Mouse (Mus musculus) embryonic fibroblast, embryonic 13.5 days (primary cell): ENCODE measurements around the gene Gm3618. TPM values are rescaled to one million over a fixed set of nuclear protein-coding genes. Genes with fewer than 3 reads are reported as not detected.
A peak's percentile ranks its signal among the peaks of the same experiment; 100 is the strongest.
"Not testable (repeated sequence)": the region's sequence is repeated elsewhere in the genome, so short reads cannot be mapped to it uniquely, and the experiment has no call there.

ENCODE experiments used
- H3K27ac ChIP-seq: 2 replicates; pipeline ENCODE4 v1.5.1; 2012; ENCODE audit warnings: low read length, control low read depth, inconsistent platforms; ENCODE audit not compliant: insufficient read depth
- H3K4me1 ChIP-seq: 2 replicates; pipeline ENCODE4 v1.6.1; 2011; ENCODE audit warnings: low read length; ENCODE audit not compliant: control insufficient read depth, insufficient read depth
- H3K4me3 ChIP-seq: 2 replicates; pipeline ENCODE4 v1.5.1; 2011; ENCODE audit warnings: mild to moderate bottlenecking, control low read depth, low read length; ENCODE audit not compliant: insufficient read depth
- polyA plus RNA-seq: library from polyadenylated mRNA; stranded (reverse); fragments of >200 nt; gene quantifications from 2 replicates; pipeline ENCODE4 v1.2.4, GENCODE M21; 2011; ENCODE audit warnings: low read depth; ENCODE audit not compliant: missing spikeins, insufficient read length

The Gm3618 gene
- polyA plus RNA-seq: not detected in 2 replicates

DNA sequence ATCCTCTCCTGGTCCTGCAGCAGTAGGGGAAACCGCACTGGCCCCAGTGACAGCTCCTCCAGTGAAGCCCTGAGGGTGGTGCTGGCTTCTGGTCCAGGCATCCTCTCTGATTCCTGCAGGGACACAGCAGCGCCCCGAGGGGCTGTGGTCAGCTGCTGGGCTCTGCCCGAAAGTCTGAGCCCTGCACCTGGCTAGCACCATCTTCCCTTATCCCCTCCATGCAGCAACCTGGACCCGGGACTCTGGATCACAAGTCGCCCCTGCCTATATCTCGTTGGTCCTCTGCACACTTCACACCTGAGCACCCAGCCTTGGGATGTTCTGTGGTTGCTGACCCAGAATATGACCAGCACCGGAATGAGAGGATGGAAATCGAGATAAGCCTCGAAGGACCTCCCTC lies at the start of gene Gm3618:
TSS of gene Gm3618 (minus strand) at position 101 of the 400 bp plus-strand sequence.
- H3K4me1 ChIP-seq, H3K27ac ChIP-seq, H3K4me3 ChIP-seq: not testable (repeated sequence)

DNA sequence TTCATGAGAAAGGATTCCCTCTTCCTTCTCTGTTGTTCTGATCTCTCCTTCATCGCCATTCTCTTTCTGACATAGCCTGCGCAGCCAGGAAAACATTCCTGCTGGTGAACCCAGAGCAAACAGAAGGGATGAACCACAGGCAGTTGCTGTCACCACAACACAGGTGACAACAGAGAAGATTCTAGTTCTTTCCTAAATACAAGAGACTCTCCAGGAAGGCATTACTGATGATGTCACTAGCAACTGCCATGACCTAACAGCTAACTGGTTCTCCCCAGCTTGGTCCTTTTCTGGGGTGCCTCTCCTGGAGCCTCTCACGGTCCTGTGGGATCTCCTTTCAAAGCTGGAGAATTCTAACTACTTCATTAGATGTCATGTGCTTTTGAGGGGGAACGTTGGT lies 46.7 kb upstream of the Gm3618 start, which contains the start of gene Gm16440:
TSS of gene Gm16440 (minus strand) at position 101 of the 400 bp plus-strand sequence.
- H3K27ac ChIP-seq, H3K4me1 ChIP-seq, H3K4me3 ChIP-seq: not testable (repeated sequence)

DNA sequence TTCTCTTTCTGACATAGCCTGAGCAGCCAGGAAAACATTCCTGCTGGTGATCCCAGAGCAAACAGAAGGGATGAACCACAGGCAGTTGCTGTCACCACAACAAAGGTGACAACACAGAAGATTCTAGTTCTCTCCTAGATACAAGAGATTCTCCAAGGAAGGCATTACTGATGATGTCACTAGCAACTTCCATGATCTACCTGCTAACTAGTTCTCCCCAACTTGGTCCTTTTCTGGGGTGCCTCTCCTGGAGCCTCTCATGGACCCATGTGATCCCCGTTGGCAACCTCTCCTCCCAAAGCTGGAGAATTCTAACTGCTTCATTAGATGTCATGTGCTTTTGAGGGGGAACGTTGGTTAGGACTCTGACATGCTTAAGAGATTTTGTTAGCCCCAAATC lies 38.7 kb downstream of the Gm3618 start, which contains the start of gene Gm21103:
TSS of gene Gm21103 (minus strand) at position 101 of the 400 bp plus-strand sequence.
- not testable (repeated sequence) for H3K27ac ChIP-seq, H3K4me3 ChIP-seq, H3K4me1 ChIP-seq

DNA sequence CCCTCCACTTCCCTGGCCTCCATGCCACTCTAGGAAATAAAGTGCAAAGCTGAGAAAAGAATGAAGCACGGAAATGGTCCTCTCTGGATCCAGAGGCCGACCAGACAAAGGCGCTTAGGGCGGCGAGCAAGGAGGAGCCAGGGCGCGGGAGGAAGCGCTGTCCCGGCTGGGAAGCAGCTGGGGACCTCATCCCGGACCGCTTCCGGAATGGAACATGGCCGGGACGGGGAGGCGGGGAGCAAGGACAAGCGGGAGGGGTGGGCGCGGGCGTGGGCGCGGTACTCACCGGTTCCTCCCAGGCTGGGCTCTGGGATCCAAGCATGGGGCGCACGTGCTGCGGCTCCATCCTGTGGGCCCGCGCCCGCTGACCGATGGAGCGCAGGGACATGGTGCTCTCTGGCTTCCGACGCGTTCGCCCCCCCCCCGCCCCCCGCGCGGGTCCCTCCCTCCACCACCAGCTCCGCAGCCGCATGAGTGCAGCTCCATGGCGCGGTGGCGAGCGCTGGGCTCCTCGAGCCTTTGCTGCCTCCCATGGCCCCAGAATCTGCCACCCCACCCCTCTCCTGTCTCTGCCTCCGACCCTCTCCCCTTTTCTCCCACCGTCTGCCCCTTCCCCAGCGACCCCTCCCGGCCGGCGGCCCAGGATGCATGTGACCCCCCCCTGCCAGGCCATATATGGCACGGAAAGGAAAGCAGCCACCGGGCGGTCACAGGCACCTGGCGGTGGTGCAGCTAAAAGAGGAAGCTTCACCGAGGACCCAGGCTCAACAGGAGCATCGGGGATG lies 56.4 kb downstream of the Gm3618 start, which contains the start of gene Gm3411:
TSS of gene Gm3411 (minus strand) at position 320 of the 785 bp plus-strand sequence.
- H3K27ac ChIP-seq, H3K4me1 ChIP-seq: not testable (repeated sequence)
- peak within 1 kb of the TSS; percentile 13 for H3K4me3 ChIP-seq

Other genes with a start within 250 kb of the Gm3618 start
- gene Gm8206, start 249.7 kb downstream of the Gm3618 start, polyA plus RNA-seq: 1.6 and 1.7 TPM in 2 replicates
- 0.32 and 1.3 TPM in 2 replicates for gene Gm3468, start 235.0 kb downstream of the Gm3618 start, polyA plus RNA-seq
- gene Gm3476, start 217.9 kb downstream of the Gm3618 start, polyA plus RNA-seq: not detected in 2 replicates
- gene Gm21560, start 124.4 kb downstream of the Gm3618 start, polyA plus RNA-seq: not detected in 2 replicates
- 0.48 TPM in 1 of 2 replicates, not detected in the other for gene Gm3411, start 56.4 kb downstream of the Gm3618 start, polyA plus RNA-seq
- gene Gm21103, start 38.8 kb downstream of the Gm3618 start, polyA plus RNA-seq: not detected in 2 replicates
- gene Gm16440, start 46.6 kb upstream of the Gm3618 start, polyA plus RNA-seq: not detected in 2 replicates
- gene Gm3591, start 68.8 kb upstream of the Gm3618 start, polyA plus RNA-seq: not detected in 2 replicates
- gene Gm3594, start 100.9 kb upstream of the Gm3618 start, polyA plus RNA-seq: not detected in 2 replicates
- gene Gm8356, start 193.6 kb upstream of the Gm3618 start, polyA plus RNA-seq: not detected in 2 replicates
- gene Gm3629, start 246.9 kb upstream of the Gm3618 start, polyA plus RNA-seq: 0.44 TPM in 1 of 2 replicates, not detected in the other